Mouse (Mus musculus) megakaryocyte, embryonic 14.5 days (primary cell): ENCODE measurements at regions not wholly inside any gene's neighbourhood (a gene's known extent, or its start where the extent isn't known, plus 50 kb on each side); places are given as distances from the start of the nearest gene placed in this dataset.

Experiments used
- FLI1 ChIP-seq: IDR thresholded peaks from 2 replicates; pipeline ENCODE4 v1.6.1; 2012; ENCODE audit warnings: low read length, inconsistent platforms, mixed read lengths
- GATA1 ChIP-seq: IDR thresholded peaks from 3 replicates; pipeline ENCODE4 v1.6.1; 2012; ENCODE audit warnings: mixed read lengths, low read length, inconsistent platforms, borderline replicate concordance

- TF ChIP-seq GATA1 (no peak), FLI1 (no peak)
Observed at GRCm38 (mm10) chr17:84067102-84067501, 120.6 kb downstream of the Zfp36l2 start.
